Comparison of ENCODE assay signal across 8 mouse cellular contexts in genomic region chr11:33199906-33200763, GRCm38 (mm10). TPM values are rescaled to one million over a fixed set of nuclear protein-coding genes. Genes with fewer than 3 reads are reported as not detected.
DNase-seq lines count a peak whose midpoint lies in the region; ATAC-seq and TF ChIP-seq lines count a peak whose summit lies in the region.

No protein-coding gene starts in this region.

- no peak overlapping the region for H3K27ac ChIP-seq in heart, embryonic 11.5 days (ENCODE audit: low read depth, low read length)
- H3K27ac ChIP-seq in cerebellum, adult 2 months (ENCODE audit: insufficient read depth, low read length) = peak overlapping the region; percentile 53
- no peak overlapping the region for H3K27ac ChIP-seq in heart, embryonic 14.5 days (replicated peaks in 1 of 2; ENCODE audit: control insufficient read depth in 1 of 2, insufficient read depth in 1 of 2, low read depth in 2 of 2, low read length in 2 of 2)
- H3K27ac ChIP-seq in limb, embryonic 10.5 days = no peak overlapping the region

- H3K4me2 ChIP-seq in heart, embryonic 11.5 days = peak overlapping the region; percentile 61
- H3K4me2 ChIP-seq in heart, embryonic 14.5 days (ENCODE audit: low read length) = peak overlapping the region; percentile 57

- TF ChIP-seq CTCF in cerebellum, adult 2 months (IDR thresholded peaks at IDR 0.05; ENCODE audit: borderline replicate concordance, insufficient read depth, low read depth, low read length) = no peak

- peaks cover 94% of the 10 kb centered on the region for H3K27me3 ChIP-seq in heart, embryonic 11.5 days (ENCODE audit: control insufficient read depth, insufficient read depth, low read length)
- H3K27me3 ChIP-seq in cerebellum, adult 2 months (ENCODE audit: control insufficient read depth, insufficient read depth, low read length) = peaks cover 11% of the 10 kb centered on the region; the same call in 1 of the 2 replicates
- H3K27me3 ChIP-seq in heart, embryonic 14.5 days (ENCODE audit: control insufficient read depth, insufficient read depth, low read length) = peaks cover 99% of the 10 kb centered on the region
- peaks cover 100% of the 10 kb centered on the region for H3K27me3 ChIP-seq in limb, embryonic 10.5 days (ENCODE audit: low read depth, poor library complexity, severe bottlenecking)

- no peak for ATAC-seq in heart, embryonic 11.5 days (replicated peaks; ENCODE audit: insufficient number of reproducible peaks, low FRiP score, low TSS enrichment)
- no peak for ATAC-seq in heart, embryonic 14.5 days (ENCODE audit: insufficient number of reproducible peaks, insufficient read depth, low FRiP score, low read depth)
- ATAC-seq in granulocyte monocyte progenitor cell, adult 5-6 weeks (replicated peaks; ENCODE audit: poor library complexity, severe bottlenecking) = no peak

- TF ChIP-seq POLR2A in cerebellum, adult 2 months (IDR thresholded peaks at IDR 0.05; ENCODE audit: borderline replicate concordance, insufficient read depth, low read length) = no peak

- no peak for DNase-seq in heart, adult 8-10 months (ENCODE audit: low spot score)
- DNase-seq in cerebellum, adult 2 months = peak; percentile 54 to 71
- peak; percentile 71 for DNase-seq in limb, embryonic 10.5 days (ENCODE audit: low spot score)
- DNase-seq in retina, postnatal 1 day = peak; percentile 56
- DNase-seq in layer of hippocampus, postnatal 25 days (ENCODE audit: extremely low spot score in 1 of 2, low spot score in 1 of 2) = no peak

- H3K4me1 ChIP-seq in heart, embryonic 11.5 days (ENCODE audit: control insufficient read depth, insufficient read depth, low read length) = peaks cover 20% of the 10 kb centered on the region
- H3K4me1 ChIP-seq in cerebellum, adult 2 months (ENCODE audit: control insufficient read depth, insufficient read depth, low read length) = no peaks in the 10 kb centered on the region
- H3K4me1 ChIP-seq in heart, embryonic 14.5 days (ENCODE audit: control insufficient read depth in 2 of 2, insufficient read depth in 2 of 2, low read length in 2 of 2) = peaks cover 0 to 23% of the 10 kb centered on the region in 2 experiments; a peak in 3 of 4 replicates
- H3K4me1 ChIP-seq in limb, embryonic 10.5 days = peaks cover 55% of the 10 kb centered on the region

- no peak overlapping the region for H3K9ac ChIP-seq in heart, embryonic 11.5 days (ENCODE audit: low read depth, low read length)
- no peak overlapping the region for H3K9ac ChIP-seq in heart, embryonic 14.5 days (ENCODE audit: low read length)

- H3K4me3 ChIP-seq in heart, embryonic 11.5 days (ENCODE audit: low read depth, low read length) = peak overlapping the region; percentile 30
- peak overlapping the region; percentile 23 for H3K4me3 ChIP-seq in cerebellum, adult 2 months (replicated peaks; ENCODE audit: insufficient read depth, low read depth, low read length)
- H3K4me3 ChIP-seq in heart, embryonic 14.5 days (ENCODE audit: control insufficient read depth in 1 of 2, insufficient read depth in 1 of 2, low read depth in 1 of 2, low read length in 2 of 2) = peak overlapping the region in 1 of 2 experiments; percentile 34; a peak in 2 of 4 replicates
- peak overlapping the region; percentile 45 for H3K4me3 ChIP-seq in limb, embryonic 10.5 days

- peaks cover 3% of the 10 kb centered on the region; the same call in 1 of the 2 replicates for H3K9me3 ChIP-seq in heart, embryonic 11.5 days (replicated peaks; ENCODE audit: control insufficient read depth, low read length)
- H3K9me3 ChIP-seq in heart, embryonic 14.5 days (ENCODE audit: control insufficient read depth, low read length) = peaks cover 14% of the 10 kb centered on the region
- H3K9me3 ChIP-seq in limb, embryonic 10.5 days (replicated peaks) = no peaks in the 10 kb centered on the region

- 1% methylated on average over 45 of the region's 45 CpGs for WGBS in heart, embryonic 11.5 days (ENCODE audit: insufficient replicate concordance)
- WGBS in cerebellum, adult 2 months = 11% methylated on average over 45 of the region's 45 CpGs
- WGBS in heart, embryonic 14.5 days = 2% methylated on average over 45 of the region's 45 CpGs
- WGBS in limb, embryonic 10.5 days = under 1% methylated on average over 45 of the region's 45 CpGs

- H3K36me3 ChIP-seq in heart, embryonic 11.5 days (ENCODE audit: control insufficient read depth, insufficient read depth, low read length) = no peaks in the 10 kb centered on the region
- no peaks in the 10 kb centered on the region for H3K36me3 ChIP-seq in heart, embryonic 14.5 days (ENCODE audit: control insufficient read depth, insufficient read depth, low read length)
- H3K36me3 ChIP-seq in limb, embryonic 10.5 days = no peaks in the 10 kb centered on the region

RNA-seq across cellular contexts. Expression of gene Tlx3, which starts 3.3 kb away (rescaled TPM):
- not detected in 2 replicates for polyA plus RNA-seq in heart, embryonic 11.5 days (2014; fragmentation: Nextera tagmentation; extraction: Ambion mirVana)
- total RNA-seq in heart, adult 8-10 months (2022) = not detected
- 12.4 and 14.3 TPM in 2 replicates for polyA plus RNA-seq in cerebellum, adult 2 months (2012; rRNA removed)
- polyA plus RNA-seq in heart, embryonic 14.5 days (2014; fragmentation: Nextera tagmentation; extraction: Ambion mirVana) = 0.18 TPM in 1 of 2 replicates, not detected in the other
- not detected in 2 replicates for polyA plus RNA-seq in limb, embryonic 10.5 days (2016; fragmentation: Nextera tagmentation; extraction: Ambion mirVana)
- total RNA-seq in granulocyte monocyte progenitor cell, adult 5-6 weeks (2014; fragmentation: Nextera tagmentation) = not detected in 2 replicates
- total RNA-seq in granulocyte monocyte progenitor cell, adult 5-6 weeks (2017) = not detected in 2 replicates
- total RNA-seq in layer of hippocampus, postnatal 25 days (2021) = not detected

RNA-seq across cellular contexts. Expression of gene Npm1, which starts 37.1 kb away (rescaled TPM):
- polyA plus RNA-seq in heart, embryonic 11.5 days (2014; fragmentation: Nextera tagmentation; extraction: Ambion mirVana) = 632 and 689 TPM in 2 replicates
- total RNA-seq in heart, adult 8-10 months (2022) = 100 to 1,000 TPM; 139 to 175 (median 148) TPM
- polyA plus RNA-seq in cerebellum, adult 2 months (2012; rRNA removed) = 255 and 267 TPM in 2 replicates
- polyA plus RNA-seq in heart, embryonic 14.5 days (2014; fragmentation: Nextera tagmentation; extraction: Ambion mirVana) = 465 and 517 TPM in 2 replicates
- 1,479 and 1,796 TPM in 2 replicates for polyA plus RNA-seq in limb, embryonic 10.5 days (2016; fragmentation: Nextera tagmentation; extraction: Ambion mirVana)
- total RNA-seq in granulocyte monocyte progenitor cell, adult 5-6 weeks (2014; fragmentation: Nextera tagmentation) = 2,328 and 2,367 TPM in 2 replicates
- total RNA-seq in granulocyte monocyte progenitor cell, adult 5-6 weeks (2017) = 3,358 and 3,800 TPM in 2 replicates
- total RNA-seq in layer of hippocampus, postnatal 25 days (2021) = 100 to 1,000 TPM; 167 to 170 TPM

RNA-seq across cellular contexts. Expression of gene Fgf18, which starts 52.9 kb away (rescaled TPM):
- 1.8 and 2.5 TPM in 2 replicates for polyA plus RNA-seq in heart, embryonic 11.5 days (2014; fragmentation: Nextera tagmentation; extraction: Ambion mirVana)
- 1 to 10 TPM; 3.0 to 5.6 (median 4.9) TPM for total RNA-seq in heart, adult 8-10 months (2022)
- polyA plus RNA-seq in cerebellum, adult 2 months (2012; rRNA removed) = 5.4 and 7.2 TPM in 2 replicates
- polyA plus RNA-seq in heart, embryonic 14.5 days (2014; fragmentation: Nextera tagmentation; extraction: Ambion mirVana) = 7.9 and 9.5 TPM in 2 replicates
- polyA plus RNA-seq in limb, embryonic 10.5 days (2016; fragmentation: Nextera tagmentation; extraction: Ambion mirVana) = 1.7 and 5.7 TPM in 2 replicates
- total RNA-seq in granulocyte monocyte progenitor cell, adult 5-6 weeks (2014; fragmentation: Nextera tagmentation) = not detected in 2 replicates
- total RNA-seq in granulocyte monocyte progenitor cell, adult 5-6 weeks (2017) = not detected in 2 replicates
- total RNA-seq in layer of hippocampus, postnatal 25 days (2021) = 1 to 10 TPM; 3.9 to 4.3 TPM

Comparison
In these comparisons a context has a peak if more than half of its experiments do, and no peak if none do; other contexts are left out.
1. DNase-seq: peak in cerebellum, adult 2 months (2 of 2), limb, embryonic 10.5 days (single experiment) and retina, postnatal 1 day (single experiment); none in heart, adult 8-10 months (single experiment) and layer of hippocampus, postnatal 25 days (0 of 2).
2. RNA of gene Tlx3, which starts 3.3 kb away (polyA plus RNA-seq): 12.4 to 14.3 TPM in cerebellum, adult 2 months; 0.18 TPM in heart, embryonic 14.5 days, not detected in limb, embryonic 10.5 days and not detected in heart, embryonic 11.5 days; every median in the first group is over 10 times any median in the second.